Mouse (Mus musculus): Measurements from ENCODE around the gene Rabepk.
A peak's percentile ranks its signal among the peaks of the same experiment; 100 is the strongest.
"Not testable (repeated sequence)": the region's sequence is repeated elsewhere in the genome, so short reads cannot be mapped to it uniquely, and the experiment has no call there.

Rabepk gene

GRCm38 (mm10) chr2:34770049-34770448 lies 29.7 kb downstream of the Rabepk start:
- DNase-seq (ENCODE audit: extremely low read depth, low read depth, low spot score), result peak; percentile 54

DNA sequence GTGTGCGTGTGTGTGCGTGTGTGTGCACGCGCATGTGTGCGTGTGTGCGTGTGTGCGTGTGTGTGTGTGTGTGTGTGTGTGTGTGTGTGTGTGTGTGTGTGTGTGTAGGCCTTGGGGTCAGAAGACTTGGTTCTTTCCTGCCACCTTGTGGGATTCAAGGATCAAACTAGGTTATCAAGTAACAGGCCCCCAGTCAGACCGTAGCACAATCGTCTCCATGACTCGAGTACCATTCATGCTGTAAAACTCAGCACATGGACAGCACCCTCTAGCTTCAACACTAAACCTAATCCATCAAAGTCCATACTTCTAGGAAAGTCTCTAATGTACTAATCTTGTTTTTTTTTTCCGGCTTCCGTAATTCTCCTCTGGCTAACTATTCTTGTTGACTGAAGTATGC lies 34.9 kb downstream of the Rabepk start:
- DNase-seq (ENCODE audit: extremely low read depth, low read depth, low spot score), result no peak

DNA sequence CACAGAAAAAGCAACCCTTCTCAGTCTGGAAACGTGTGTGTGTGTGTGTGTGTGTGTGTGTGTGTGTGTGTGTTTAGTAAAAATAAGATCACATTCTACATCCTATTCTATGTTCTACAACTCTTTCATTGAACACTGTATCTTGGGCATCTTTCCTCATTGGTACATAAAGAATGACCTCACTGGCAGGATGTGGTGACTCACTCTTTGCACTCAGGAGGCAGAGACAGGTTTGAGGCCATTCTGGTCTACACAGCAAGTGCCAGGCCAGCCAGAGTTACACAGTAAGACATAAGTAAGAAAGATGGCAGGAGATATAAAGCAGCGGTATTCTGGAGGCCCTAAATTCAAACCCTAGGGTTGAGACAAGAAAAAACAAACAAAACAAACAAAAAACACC lies 36.8 kb downstream of the Rabepk start:
- no peak for DNase-seq (ENCODE audit: extremely low read depth, low read depth, low spot score)

DNA sequence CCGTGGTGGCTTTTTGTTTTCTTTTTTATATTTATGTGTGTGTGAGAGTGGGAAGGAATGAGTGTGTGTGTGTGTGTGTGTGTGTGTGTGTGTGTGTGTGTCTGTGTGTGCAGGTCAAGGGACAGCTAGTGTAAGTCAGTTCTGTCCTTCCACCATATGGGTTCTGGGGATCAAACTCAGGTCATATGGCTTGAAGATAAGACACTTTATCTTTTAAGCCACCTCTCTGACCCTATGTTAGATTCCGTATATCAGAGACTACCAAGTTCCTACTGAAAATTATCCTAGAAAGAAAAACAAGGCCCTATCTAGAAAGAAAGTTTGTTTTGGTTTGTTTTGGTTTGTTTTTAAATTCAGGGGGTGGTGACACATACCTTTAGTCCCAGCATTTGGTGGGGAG lies 37.5 kb downstream of the Rabepk start:
- DNase-seq (ENCODE audit: extremely low read depth, low read depth, low spot score), result no peak

DNA sequence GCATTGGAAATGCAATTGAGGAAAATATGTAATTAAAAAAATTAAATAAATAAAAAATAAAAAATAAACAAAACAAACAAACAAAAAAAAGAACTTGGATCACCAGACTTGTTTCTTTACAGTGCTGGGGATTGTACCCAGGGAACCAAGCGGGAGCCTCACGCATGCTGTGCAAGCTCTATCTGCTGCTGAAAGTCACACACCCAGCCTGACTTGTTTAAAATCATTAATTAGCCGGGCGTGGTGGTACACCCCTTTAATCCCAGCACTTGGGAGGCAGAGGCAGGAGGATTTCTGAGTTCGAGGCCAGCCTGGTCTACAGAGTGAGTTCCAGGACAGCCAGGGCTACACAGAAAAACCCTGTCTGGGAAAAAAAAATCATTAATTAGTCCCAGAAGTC lies 38.4 kb downstream of the Rabepk start:
- not testable (repeated sequence) for DNase-seq (ENCODE audit: extremely low read depth, low read depth, low spot score)

DNA sequence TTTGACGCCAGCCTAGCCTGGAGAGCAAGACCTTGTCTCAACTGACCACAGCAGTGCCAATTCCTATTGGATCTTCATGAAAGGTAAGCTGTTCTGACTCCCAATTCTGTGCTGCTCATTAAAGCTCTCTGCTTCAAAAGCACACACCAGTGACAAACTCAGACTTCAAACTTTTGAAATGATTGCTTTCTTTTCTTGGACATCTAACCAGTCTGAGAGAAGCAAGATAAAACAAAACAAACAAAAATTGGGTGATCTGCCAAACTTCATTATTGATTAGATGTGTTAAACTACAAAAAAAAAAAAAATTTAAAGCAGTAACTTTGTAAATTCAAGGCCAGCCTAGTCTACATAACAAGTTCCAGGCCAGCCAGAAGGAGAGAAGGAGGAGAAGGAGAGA lies 42.4 kb downstream of the Rabepk start:
- DNase-seq (ENCODE audit: extremely low read depth, low read depth, low spot score), result no peak

DNA sequence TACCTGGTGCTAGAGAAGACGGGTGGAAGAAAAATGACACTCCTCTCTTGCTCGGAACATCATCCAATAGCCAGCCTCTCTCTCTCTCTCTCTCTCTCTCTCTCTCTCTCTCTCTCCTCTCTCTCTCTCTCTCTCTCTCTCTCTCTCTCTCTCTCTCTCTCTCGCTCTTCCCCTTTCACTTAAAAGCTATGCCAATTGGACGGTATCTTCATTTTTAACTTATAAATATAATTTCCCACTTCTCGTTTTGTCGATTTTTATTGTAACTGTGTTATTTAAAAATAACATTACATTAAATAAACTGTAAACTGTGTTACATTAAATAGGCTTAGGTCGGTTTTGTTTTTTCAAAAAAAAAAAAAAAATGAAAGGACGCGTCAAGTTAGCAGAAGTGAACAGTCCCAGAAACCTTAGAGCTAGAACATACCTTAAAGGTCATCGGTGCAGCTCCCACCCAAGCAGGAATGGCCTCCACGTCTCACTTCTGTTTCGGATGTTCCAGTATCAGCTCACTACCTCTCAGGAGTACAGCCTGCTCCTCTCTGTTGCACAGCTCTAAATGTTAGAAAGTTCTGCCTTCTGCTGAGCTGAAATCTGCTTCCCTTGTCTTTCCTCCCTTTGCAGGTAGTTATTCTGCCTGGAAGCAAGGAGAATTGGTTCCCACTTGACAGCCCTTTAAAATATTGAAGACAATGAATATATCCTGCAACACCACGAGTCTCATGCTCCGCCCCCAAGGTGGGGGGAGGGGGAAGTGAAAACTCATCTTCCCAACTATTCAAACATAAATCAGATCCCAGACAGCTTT lies 45.0 kb downstream of the Rabepk start, which contains the start of gene Gapvd1:
Gene Gapvd1, minus strand, starts transcription at position 682 of the 808 bp plus-strand sequence.
- DNase-seq (ENCODE audit: extremely low read depth, low read depth, low spot score), result no peak

DNA sequence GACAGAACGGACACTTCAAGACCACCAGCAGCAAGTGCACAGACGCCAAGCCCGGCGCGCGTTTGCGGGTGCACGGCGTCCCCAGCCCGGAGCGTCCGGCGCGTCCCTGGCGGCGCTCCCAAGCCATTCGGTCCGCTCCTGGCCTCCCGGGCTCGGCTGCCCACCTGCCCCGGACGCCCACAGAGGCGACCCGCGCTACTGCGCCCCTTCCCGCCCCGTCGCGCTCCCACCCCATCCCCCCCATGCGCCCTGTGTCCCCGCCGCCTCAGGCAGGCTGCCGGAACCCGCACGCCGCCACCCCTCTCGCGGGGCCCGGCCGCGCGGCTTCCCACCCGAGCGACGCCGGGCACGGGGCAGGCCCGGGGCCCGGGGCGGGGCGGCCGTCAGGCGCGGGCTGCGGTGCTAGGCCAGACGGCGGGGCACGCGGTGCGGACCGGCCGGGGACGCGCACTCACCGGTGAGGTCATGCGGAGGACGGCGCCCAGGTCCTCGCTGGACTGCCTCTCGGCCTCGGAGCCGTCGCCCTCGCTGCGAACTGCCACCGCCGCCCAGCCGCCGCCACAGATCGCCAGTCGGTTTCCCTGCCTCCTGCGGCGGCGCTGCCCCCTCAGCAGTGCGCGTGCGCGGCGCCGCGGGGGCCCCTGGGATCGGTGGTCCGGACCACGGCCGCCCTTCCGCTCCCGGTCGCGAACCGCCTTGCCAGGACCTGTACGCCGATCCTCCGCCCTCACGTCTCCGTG lies 45.7 kb downstream of the Rabepk start:
- no peak for DNase-seq (ENCODE audit: extremely low read depth, low read depth, low spot score)

- no peak for DNase-seq (ENCODE audit: extremely low read depth, low read depth, low spot score)
These were observed 49.5 kb downstream of the Rabepk start for GRCm38 (mm10) chr2:34750245-34750644.

GRCm38 (mm10) chr2:34748479-34748878 lies 51.2 kb downstream of the Rabepk start:
- no peak for DNase-seq (ENCODE audit: extremely low read depth, low read depth, low spot score)

- DNase-seq (ENCODE audit: extremely low read depth, low read depth, low spot score), result no peak
These were observed 54.0 kb downstream of the Rabepk start for GRCm38 (mm10) chr2:34745673-34746072.

- no peak for DNase-seq (ENCODE audit: extremely low read depth, low read depth, low spot score)
These were observed 55.2 kb downstream of the Rabepk start for GRCm38 (mm10) chr2:34744476-34744875.

GRCm38 (mm10) chr2:34742675-34743074 lies 57.0 kb downstream of the Rabepk start:
- no peak for DNase-seq (ENCODE audit: extremely low read depth, low read depth, low spot score)

- no peak for DNase-seq (ENCODE audit: extremely low read depth, low read depth, low spot score)
These were observed 58.1 kb downstream of the Rabepk start for GRCm38 (mm10) chr2:34741390-34742159.

- no peak for DNase-seq (ENCODE audit: extremely low read depth, low read depth, low spot score)
These were observed 59.9 kb downstream of the Rabepk start for GRCm38 (mm10) chr2:34739684-34740391.

DNA sequence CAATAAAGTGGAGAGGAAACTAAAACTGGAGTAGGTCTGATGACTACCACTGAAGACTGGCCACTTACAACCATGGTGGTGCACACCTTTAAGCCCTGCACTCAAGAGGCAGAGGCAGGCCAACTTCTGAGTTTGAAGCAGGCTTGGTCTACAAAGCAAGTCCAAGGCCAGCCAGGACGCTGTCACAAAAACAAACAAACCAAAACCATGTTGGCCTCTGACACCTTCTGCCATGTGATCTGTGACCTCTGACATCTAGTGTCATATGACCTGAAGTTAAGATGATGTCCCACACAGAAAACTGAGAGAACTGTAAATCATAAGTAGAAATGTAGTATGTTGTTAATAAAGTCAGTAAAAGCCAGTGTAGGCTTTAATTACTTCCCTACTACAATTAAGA lies 61.8 kb downstream of the Rabepk start:
- no peak for DNase-seq (ENCODE audit: extremely low read depth, low read depth, low spot score)

GRCm38 (mm10) chr2:34736626-34737025 lies 63.1 kb downstream of the Rabepk start:
- no peak for DNase-seq (ENCODE audit: extremely low read depth, low read depth, low spot score)
